Mouse (Mus musculus): ENCODE results near the gene Ppard. TPM values are rescaled to one million over a fixed set of nuclear protein-coding genes. Genes with fewer than 3 reads are reported as not detected.

Ppard gene
- polyA plus RNA-seq, 1 experiment = 24.2 TPM

DNA sequence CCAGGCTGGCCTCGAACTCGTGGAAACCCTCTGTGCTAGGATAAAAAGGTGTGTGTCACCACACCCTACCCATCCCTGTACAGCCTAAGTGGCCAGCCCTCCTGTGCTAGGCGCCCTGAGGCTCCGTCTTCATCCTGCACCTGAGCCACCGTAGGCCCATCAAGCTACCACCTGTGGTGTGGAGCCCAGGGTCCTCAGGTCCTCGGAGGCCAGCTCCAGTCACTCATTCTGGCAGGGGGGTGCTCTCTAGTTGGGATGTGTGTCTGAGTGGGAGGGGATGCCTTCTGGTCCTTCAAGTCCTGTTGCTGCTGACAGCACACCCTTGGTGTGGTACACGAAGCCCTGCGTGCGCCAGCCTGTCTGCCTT, 28.0 kb downstream of the Ppard start:
- H3K4me1 ChIP-seq (ENCODE audit: control insufficient read depth, insufficient read depth, low read length) = peaks cover 3% of the 10 kb centered on the region
- H3K4me3 ChIP-seq (ENCODE audit: insufficient read depth, low read length) = no peak overlapping the region
- TF ChIP-seq POLR2A (IDR thresholded peaks at IDR 0.05; ENCODE audit: extremely low read depth, insufficient read depth, low read length) (no peak), CTCF (IDR thresholded peaks at IDR 0.05; ENCODE audit: extremely low read depth, insufficient read depth, low read length) (no peak)
- no peak overlapping the region for H3K27ac ChIP-seq (ENCODE audit: insufficient read depth, low read length)

DNA sequence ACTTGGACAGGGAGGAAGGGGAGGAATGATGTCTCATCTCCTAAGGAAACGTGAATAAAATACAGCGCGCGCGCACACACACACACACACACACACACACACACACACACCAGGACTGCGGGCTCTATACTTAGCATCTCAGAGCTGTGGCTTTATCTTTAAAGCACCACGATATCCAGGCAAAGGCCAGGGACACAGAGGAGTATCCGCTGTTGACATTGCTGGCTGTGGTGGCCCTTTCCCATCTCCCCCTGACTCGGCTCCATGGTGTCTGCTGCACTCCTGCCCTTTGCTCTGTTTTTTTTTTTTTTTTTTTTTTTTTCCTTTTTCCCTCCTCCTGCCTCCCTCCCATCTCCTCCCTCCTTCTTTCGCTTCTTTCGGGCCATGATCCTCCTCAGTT, 29.3 kb downstream of the Ppard start:
- Histone ChIP-seq H3K4me1 (ENCODE audit: control insufficient read depth, insufficient read depth, low read length) (peaks cover 3% of the 10 kb centered on the region), H3K27ac (ENCODE audit: insufficient read depth, low read length) (no peak overlapping the region), H3K4me3 (ENCODE audit: insufficient read depth, low read length) (no peak overlapping the region)
- TF ChIP-seq CTCF (IDR thresholded peaks at IDR 0.05; ENCODE audit: extremely low read depth, insufficient read depth, low read length) = no peak
- no peak for TF ChIP-seq POLR2A (IDR thresholded peaks at IDR 0.05; ENCODE audit: extremely low read depth, insufficient read depth, low read length)

DNA sequence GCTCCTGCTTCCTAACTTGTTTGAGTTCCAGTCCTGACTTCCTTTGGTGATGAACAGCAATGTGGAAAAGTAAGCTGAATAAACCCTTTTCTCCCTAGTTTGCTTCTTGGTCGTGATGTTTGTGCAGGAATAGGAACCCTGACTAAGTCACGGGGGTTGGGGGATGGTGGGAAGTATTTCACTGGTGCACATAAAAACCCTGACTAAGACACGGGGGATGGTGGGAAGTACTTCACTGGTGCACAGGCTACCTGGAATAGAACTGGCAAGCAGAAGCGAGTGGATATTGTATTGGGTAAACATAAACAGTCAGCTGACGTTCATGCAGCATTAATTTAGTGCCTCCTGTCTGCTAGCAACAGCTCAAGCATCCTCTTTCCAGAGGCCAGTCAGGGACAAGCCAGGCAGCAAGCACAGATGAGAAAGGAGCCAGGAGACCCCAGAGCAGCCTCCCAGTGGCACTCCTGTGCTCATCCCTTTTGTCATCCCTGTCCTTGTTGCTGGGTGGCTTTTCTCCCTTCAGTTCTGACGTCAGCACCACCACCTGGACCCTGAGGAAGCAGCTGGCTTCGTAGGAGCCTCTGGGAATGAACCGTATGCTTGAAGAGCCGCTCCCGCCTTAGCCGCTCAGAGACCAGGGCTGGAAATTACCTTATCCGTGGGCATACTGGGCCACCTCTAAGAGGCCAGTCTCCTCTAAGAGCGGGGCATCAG, 30.8 kb downstream of the Ppard start:
- Histone ChIP-seq H3K4me1 (ENCODE audit: control insufficient read depth, insufficient read depth, low read length) (peaks cover 3% of the 10 kb centered on the region), H3K27ac (ENCODE audit: insufficient read depth, low read length) (no peak overlapping the region), H3K4me3 (ENCODE audit: insufficient read depth, low read length) (no peak overlapping the region)
- TF ChIP-seq CTCF (IDR thresholded peaks at IDR 0.05; ENCODE audit: extremely low read depth, insufficient read depth, low read length) = no peak
- no peak for TF ChIP-seq POLR2A (IDR thresholded peaks at IDR 0.05; ENCODE audit: extremely low read depth, insufficient read depth, low read length)

DNA sequence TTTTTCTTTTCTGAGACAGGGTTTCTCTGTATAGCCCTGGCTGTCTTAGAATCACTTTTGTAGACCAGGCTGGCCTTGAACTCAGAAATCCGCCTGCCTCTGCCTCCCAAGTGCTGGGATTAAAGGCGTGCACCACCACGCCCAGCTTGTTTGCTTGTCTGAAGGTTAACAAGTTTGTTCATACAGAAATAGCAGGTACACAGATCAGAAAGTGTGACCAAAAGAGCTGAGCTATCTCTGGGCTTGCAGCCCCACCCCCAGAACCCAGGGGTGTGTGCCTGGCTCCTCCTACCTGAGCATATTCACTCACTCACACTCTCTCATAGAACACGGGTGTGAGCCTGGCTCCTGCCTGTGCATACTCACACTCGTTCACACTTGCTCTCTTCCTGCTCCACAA, 34.8 kb downstream of the Ppard start:
- Histone ChIP-seq H3K27ac (ENCODE audit: insufficient read depth, low read length) (no peak overlapping the region), H3K4me1 (ENCODE audit: control insufficient read depth, insufficient read depth, low read length) (peaks cover 3% of the 10 kb centered on the region), H3K4me3 (ENCODE audit: insufficient read depth, low read length) (no peak overlapping the region)
- TF ChIP-seq CTCF (IDR thresholded peaks at IDR 0.05; ENCODE audit: extremely low read depth, insufficient read depth, low read length) = no peak
- no peak for TF ChIP-seq POLR2A (IDR thresholded peaks at IDR 0.05; ENCODE audit: extremely low read depth, insufficient read depth, low read length)

DNA sequence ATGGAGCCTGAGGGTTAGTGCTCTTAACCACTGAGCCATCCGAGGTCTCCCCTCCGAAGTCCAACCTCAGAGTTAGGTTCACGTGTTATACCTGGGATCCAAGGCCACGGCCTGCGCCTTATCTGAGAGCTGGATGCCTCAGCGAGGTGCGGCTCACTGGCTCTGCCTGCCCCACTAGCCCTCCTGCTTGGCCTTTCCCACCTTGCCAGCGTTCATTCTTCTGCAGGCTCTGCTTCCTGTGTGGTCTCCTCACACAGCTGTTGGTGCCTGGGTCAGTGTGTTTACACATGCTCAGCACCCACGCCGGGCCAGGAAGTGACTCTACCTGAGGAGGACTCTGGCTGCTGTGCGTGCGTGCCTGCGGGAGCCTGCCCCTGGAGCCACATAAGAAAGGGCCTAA, 37.7 kb downstream of the Ppard start:
- TF ChIP-seq POLR2A (IDR thresholded peaks at IDR 0.05; ENCODE audit: extremely low read depth, insufficient read depth, low read length) = no peak
- no peak for TF ChIP-seq CTCF (IDR thresholded peaks at IDR 0.05; ENCODE audit: extremely low read depth, insufficient read depth, low read length)
- no peak overlapping the region for H3K4me3 ChIP-seq (ENCODE audit: insufficient read depth, low read length)
- H3K4me1 ChIP-seq (ENCODE audit: control insufficient read depth, insufficient read depth, low read length) = no peaks in the 10 kb centered on the region
- no peak overlapping the region for H3K27ac ChIP-seq (ENCODE audit: insufficient read depth, low read length)

DNA sequence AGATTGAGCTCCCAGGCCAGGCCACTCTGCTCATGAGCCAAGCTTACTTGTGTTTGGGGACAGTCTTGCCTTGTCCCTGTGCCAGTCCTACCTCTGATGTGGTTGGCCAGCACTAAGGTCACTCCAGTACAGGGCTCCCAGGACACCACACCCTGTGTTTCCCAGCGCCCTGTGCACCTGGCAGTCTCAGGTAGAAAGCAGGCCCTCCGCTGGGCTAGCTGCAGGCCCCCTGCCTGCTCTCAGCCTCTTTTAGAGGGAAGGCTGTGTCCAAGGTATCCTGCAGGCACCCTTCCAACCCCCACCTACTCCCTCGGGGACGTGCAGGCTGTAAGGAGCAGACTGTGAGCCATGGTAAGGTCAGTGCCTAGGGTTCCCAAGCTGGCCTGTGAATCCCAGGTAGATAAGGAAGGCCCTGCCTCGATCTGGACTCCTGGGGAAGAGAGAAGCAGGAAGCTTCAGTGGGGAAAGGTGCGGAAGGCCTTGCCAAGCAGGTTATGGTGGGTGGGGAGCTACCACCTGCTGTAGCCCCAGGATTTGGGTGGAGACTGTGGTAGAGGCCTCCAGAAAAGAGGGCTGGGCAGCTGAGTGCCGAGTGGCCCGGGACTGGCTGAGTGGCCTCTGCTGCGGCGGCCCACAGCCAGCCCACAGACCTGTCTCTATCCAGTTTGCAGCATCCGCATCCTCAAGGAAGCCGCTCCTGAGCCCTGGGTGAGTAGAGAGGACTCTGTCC, 39.2 kb downstream of the Ppard start:
- H3K4me3 ChIP-seq (ENCODE audit: insufficient read depth, low read length) = no peak overlapping the region
- TF ChIP-seq POLR2A (IDR thresholded peaks at IDR 0.05; ENCODE audit: extremely low read depth, insufficient read depth, low read length) = no peak
- TF ChIP-seq CTCF (IDR thresholded peaks at IDR 0.05; ENCODE audit: extremely low read depth, insufficient read depth, low read length) = no peak
- H3K27ac ChIP-seq (ENCODE audit: insufficient read depth, low read length) = no peak overlapping the region
- H3K4me1 ChIP-seq (ENCODE audit: control insufficient read depth, insufficient read depth, low read length) = no peaks in the 10 kb centered on the region

DNA sequence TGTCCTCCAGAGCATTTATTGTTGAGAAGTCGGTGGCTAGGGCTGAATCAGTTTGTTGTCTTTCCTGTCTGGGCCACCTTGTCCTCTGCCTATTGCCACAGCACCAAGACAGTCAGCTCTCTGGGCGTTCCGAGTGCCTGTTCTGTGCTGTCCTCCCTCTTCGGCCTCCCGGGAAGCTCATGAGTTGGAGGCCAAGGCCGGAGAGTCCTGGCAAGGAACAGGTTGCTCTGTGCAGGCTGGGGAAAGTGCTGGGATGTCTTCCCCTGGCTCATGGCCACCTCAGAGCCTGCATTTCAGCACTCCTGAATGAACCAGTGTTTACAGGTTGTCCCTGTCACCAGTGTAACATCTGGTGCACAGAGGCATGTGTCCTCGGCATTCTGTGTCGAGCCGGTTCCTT, 39.8 kb downstream of the Ppard start:
- Histone ChIP-seq H3K4me3 (ENCODE audit: insufficient read depth, low read length) (no peak overlapping the region), H3K4me1 (ENCODE audit: control insufficient read depth, insufficient read depth, low read length) (no peaks in the 10 kb centered on the region), H3K27ac (ENCODE audit: insufficient read depth, low read length) (no peak overlapping the region)
- no peak for TF ChIP-seq CTCF (IDR thresholded peaks at IDR 0.05; ENCODE audit: extremely low read depth, insufficient read depth, low read length)
- TF ChIP-seq POLR2A (IDR thresholded peaks at IDR 0.05; ENCODE audit: extremely low read depth, insufficient read depth, low read length) = no peak

DNA sequence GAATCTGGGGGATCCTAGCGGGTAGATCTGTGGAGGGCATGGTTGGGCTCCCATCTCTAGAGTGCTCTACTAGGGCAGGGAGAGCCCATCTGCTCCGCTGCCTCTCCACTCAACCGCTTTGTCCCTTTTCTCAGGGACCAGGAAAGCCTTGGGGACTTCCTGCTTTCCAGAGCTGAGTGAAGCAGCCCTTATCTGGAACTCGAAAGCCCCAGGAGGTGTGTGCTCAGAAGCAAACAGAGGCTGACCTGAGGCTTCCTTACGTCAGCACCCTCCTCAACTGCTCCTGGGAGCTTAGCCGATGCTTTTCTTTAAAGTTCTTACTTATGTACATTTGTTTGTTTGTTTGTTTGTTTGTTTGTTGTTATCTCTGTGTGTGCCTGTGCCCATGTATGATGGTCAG, 40.3 kb downstream of the Ppard start:
- no peak for TF ChIP-seq POLR2A (IDR thresholded peaks at IDR 0.05; ENCODE audit: extremely low read depth, insufficient read depth, low read length)
- TF ChIP-seq CTCF (IDR thresholded peaks at IDR 0.05; ENCODE audit: extremely low read depth, insufficient read depth, low read length) = no peak
- Histone ChIP-seq H3K27ac (ENCODE audit: insufficient read depth, low read length) (no peak overlapping the region), H3K4me1 (ENCODE audit: control insufficient read depth, insufficient read depth, low read length) (no peaks in the 10 kb centered on the region), H3K4me3 (ENCODE audit: insufficient read depth, low read length) (no peak overlapping the region)

DNA sequence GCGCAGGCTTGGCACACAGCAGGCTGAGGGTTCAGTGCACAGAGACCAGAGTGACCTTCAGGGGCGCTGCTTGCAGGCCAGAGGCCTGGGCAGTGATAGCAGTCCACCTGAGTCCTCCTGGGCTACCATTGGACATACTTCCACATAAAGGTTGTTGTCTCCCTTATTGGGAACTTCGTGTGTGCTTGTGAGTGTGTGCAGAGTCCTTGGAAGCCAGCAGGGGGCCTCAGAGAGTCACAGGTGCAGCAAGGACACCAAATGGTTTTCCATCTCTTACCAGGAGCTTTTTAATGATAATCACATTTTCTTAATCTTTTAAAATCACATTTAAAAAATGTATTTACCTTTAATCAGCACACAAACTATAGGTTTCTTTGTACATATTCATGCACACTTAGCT, 42.2 kb downstream of the Ppard start:
- H3K27ac ChIP-seq (ENCODE audit: insufficient read depth, low read length) = no peak overlapping the region
- H3K4me3 ChIP-seq (ENCODE audit: insufficient read depth, low read length) = no peak overlapping the region
- TF ChIP-seq POLR2A (IDR thresholded peaks at IDR 0.05; ENCODE audit: extremely low read depth, insufficient read depth, low read length) (no peak), CTCF (IDR thresholded peaks at IDR 0.05; ENCODE audit: extremely low read depth, insufficient read depth, low read length) (peak; percentile 34; the same call in 1 of the 2 replicates)
- H3K4me1 ChIP-seq (ENCODE audit: control insufficient read depth, insufficient read depth, low read length) = no peaks in the 10 kb centered on the region; the same call in 1 of the 2 replicates

DNA sequence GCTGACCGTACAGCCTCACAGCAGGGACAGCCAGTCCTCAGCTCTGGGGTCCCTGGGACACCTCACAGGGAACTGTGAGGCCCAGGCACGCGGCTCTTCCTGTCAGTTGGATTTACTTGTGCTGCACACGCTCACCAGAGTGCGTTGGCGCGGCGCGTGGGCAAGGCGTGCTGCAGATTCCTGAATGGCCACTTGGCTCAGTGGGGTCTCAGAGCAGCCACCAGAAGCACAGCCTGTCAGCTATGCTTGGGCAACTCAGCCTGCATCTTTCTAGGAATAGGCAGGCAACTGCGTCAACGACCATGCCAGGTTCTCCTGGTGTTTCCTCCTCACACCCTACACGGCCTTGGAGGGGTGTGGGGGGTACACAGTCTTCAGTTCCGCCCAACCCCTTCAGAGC, 44.7 kb downstream of the Ppard start:
- H3K27ac ChIP-seq (ENCODE audit: insufficient read depth, low read length) = no peak overlapping the region
- no peak overlapping the region for H3K4me3 ChIP-seq (ENCODE audit: insufficient read depth, low read length)
- no peaks in the 10 kb centered on the region; the same call in 1 of the 2 replicates for H3K4me1 ChIP-seq (ENCODE audit: control insufficient read depth, insufficient read depth, low read length)
- no peak for TF ChIP-seq POLR2A (IDR thresholded peaks at IDR 0.05; ENCODE audit: extremely low read depth, insufficient read depth, low read length)

Data from cortical plate, adult 2 months (tissue).